Mouse (Mus musculus) layer of hippocampus, postnatal 10 days (tissue): Measurements from ENCODE around the gene Abca4. TPM values are rescaled to one million over a fixed set of nuclear protein-coding genes. Genes with fewer than 3 reads are reported as not detected.

Experiments
- DNase-seq, 2 experiments: peaks; one replicate each; pipeline ENCODE4 v3.0.0; 2021; ENCODE audit warnings: low spot score in 2 of 2
- total RNA-seq, 2 experiments: library from RNA; stranded (reverse); gene quantifications; 2 replicates each; pipeline ENCODE4 v1.2.3; 2021

The Abca4 gene
- total RNA-seq, 2 experiments from 2014 or later: 1.6 to 1.7 TPM

DNA sequence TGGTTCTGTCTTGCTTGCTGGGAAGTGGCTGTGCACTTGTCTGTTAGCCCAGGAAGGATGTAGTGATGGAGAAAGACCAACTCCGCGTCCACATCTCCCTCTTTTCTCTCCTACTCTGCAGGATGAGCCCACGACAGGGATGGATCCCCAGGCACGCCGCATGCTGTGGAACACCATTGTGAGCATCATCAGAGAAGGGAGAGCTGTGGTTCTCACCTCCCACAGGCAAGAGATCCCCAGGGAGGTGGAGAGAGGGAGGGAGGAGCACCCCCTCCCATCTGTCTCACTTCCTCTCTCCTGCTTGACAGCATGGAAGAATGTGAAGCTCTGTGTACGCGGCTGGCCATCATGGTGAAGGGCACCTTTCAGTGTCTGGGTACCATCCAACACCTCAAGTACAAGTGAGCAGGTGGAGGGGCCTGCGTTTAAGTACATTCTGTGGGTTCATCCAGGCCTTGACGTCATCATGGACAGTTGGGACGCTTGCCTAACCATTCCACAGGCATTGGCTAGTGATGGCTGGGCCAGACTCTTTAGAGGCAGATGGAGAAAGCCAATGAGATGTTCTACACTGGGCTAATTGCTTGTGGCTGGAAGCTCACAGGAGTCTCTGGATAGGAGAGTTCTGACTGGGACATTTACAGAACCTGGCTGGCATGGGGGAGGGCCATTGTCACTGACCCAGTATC is 126.5 kb downstream of the Abca4 start:
- no peak for DNase-seq

DNA sequence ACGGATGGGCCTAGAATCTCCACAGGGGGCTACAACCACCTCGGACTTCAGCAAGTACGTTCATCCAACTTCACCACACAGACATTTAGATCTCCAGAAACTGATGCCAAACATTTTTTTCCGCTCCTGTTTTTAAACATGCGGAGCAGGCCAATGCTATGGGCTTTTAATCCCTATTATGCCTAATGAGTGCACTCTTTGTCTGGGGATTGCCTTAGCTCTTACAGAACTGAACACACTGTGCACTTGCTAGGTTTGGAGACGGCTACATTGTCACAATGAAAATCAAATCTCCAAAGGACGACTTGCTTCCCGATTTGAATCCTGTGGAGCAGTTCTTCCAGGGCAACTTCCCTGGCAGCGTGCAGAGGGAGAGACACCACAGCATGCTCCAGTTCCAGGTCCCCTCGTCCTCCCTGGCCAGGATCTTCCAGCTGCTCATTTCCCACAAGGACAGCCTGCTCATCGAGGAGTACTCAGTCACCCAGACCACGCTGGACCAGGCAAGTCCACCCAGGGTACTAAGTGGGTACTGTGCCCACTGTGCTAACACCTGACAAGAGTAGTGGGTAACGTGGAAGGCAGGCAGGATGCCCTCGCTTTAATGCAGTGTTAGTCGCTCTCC is 129.4 kb downstream of the Abca4 start:
- no peak for DNase-seq

DNA sequence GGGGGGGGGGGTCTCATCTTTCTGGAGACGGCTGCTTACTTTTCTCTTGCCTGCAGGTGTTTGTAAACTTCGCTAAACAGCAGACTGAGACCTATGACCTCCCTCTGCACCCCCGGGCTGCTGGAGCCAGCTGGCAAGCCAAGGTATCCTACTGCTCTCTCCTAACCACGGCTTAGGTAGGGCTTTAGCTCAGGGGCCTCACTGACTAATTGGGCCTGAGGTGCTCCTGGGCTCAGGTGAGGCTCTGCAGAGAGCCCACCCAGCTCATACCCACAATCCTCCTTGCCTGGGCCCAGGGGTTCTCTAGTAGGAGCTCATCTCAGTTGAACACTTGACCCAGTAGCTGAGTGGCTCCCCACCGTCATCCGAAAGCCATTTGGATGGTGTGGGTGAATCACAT is 131.8 kb downstream of the Abca4 start:
- no peak for DNase-seq

DNA sequence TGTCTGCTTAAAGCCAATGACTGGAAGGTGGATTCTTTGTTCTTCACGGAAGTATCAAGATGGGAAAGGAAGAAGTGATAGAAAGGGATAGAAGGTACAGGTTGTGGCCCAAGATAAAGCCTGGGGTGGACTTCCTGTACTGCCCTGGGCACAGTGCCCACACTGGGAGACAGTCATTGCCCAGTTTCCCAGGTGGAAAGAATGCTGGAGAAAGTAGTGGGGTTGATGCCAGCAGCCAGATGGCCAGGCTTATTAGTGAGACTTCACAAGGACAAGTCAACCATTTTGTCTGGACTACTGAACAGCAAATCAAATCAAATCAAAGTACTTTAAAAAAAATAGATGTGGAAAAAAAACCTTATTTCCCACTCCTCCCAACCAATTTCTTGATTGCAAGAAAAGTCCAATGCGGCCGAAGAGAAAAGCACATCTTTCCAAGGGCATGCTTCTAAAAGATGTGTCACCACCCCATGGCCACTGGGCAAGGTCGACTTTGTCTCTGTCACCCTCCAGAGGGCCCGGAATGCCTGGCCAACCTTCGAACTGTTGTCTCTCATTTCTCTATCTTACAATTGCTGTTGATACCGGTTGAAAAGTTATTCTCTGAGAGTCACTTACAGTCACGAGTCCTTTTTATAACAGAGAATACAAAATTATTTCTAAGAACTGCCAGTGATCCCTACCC is 132.6 kb downstream of the Abca4 start:
- DNase-seq: no peak

DNA sequence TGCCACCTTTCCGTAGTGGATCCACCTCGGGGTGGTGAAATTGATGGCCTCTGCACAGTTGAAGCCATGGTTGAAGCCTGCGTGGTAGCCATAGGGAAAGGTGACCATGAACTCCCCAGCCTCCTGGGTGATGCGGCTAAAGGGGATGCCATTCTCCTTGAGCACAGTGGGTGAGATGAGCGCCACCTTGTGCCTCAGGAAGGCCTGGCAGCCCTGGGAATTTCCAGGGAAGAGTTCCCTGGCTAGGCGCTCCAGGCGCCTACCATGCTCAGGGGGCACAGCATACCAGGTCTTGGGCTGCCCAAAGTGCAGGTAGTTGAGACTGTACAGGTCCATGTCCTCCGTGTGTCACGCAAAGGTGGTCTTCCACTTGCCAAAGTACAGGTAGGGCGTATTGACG is 139.9 kb downstream of the Abca4 start:
- no peak for DNase-seq

DNA sequence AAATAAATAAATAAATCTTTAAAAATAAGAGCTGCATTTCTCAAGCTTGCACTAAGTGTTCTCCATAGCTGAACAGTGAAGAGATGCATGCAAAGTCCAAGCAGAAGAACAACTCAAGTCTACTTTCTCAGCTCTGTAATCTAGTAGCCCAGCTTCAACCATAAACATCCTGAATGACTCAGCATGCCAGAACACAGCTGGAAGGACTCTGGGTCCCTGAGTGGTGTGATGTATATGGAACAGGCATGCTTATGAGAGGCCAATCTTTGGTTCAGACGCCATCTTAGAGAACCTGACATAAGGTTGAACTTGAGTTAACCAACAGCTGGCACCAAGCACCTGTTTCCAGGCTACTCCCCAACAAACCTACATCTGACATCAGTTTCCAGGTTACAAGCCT is 142.7 kb downstream of the Abca4 start:
- no peak for DNase-seq

DNA sequence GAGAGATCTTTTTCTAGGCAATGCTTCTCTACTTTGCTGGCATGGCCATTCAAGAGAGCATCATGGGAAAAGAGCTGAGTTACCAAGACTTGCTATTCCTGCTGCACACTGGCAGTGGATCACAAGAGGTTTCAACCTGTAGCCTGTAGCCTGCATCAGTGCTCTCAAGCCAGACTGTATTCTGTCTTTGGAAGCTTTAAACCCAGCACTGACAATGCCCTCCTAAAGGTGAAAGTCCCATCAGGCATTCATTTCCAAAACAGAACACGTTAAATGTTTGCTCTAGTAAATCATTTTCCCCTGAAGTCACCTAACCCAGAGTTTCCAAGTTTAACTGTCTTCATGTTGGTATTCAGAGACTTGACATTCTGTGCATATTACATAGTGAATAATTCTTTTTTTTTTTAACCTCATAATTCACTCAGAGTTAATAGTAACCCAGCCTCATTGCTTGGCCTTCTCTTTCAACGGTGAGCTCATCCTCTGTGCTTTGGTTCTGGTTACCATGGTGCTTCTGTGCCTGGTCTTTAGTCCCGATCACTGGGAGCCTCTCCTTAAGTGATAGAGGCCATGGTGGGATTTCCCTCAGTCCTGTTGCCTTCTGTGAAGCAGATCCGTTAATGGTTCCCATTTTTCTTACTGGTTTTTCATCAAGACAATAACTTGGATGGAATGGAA is 152.5 kb downstream of the Abca4 start:
- DNase-seq: no peak

DNA sequence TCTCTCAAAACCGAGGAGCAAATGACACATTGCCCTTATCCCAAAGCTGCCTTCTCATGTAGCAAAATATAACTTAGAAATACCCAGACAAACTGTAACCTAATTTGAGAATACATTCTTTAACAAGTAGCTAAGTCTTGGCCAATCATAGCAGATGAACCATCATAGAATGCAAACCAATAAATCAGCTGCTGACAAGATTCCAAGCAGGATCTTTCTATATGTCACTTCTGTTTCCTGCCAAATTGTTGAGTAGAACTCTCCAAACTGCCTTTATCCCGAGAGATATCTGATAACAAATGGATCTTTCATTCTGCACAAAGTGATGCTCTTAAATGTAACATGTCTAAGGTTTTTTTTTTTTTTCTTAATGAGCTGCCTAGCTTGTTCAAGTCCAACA is 154.3 kb downstream of the Abca4 start:
- no peak for DNase-seq

DNA sequence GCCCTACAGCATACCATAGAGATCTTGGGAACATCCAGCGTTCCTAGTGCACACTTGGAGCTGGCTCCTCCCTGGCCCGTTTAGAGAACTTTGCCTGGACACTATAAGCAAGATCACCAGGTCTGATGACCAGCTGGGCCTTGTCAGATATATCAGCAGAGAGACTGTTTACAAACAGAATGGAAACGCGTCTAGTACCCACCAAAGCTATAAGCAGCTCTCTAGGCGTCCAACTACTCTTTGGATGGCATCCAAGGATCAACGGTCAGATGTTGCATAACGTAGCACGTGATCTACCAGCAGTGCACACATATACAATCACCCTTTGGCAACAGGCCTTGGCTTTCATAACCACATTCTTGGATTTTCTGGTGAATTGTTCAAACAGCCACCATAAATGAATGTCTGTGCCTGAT is 154.7 kb downstream of the Abca4 start:
- DNase-seq: no peak

DNA sequence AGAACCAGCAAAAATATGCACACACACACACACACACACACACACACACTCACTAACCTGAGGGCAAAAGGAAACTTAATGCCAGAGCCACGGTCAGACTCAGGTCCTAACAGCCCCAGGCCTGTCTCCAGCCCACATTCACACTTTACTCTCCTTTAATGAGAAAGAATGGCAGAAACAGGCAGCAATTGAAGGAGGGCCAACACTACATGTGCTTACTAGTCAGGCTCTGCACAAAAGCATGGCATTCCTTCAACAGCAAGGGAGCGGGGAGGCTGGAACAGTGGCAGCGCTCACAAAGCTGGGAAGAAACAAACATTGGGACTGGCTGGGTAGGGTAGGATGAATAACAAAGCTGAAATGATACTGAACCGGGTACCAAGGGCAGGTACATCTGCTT is 155.4 kb downstream of the Abca4 start:
- DNase-seq: peak in 1 of 2 experiments; percentile 28

DNA sequence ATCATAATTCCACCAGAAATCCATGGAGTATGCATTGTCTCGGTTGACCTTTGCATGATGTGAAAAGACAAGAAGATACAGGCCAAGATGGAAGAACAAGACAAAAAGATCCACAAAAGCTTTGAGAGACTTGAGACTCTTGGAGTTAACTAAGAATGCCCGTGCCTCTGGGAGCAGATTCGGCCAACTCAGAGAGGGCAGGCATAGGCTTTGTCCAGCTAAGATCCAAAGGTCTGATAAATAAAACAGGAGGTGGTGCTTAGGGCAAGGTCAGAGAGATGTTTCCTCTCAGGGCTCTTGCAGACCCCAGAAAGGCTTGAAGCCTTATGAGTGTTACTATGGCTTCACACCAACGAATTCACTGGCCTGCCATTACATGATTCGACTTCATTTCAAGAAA is 155.8 kb downstream of the Abca4 start:
- no peak for DNase-seq

DNA sequence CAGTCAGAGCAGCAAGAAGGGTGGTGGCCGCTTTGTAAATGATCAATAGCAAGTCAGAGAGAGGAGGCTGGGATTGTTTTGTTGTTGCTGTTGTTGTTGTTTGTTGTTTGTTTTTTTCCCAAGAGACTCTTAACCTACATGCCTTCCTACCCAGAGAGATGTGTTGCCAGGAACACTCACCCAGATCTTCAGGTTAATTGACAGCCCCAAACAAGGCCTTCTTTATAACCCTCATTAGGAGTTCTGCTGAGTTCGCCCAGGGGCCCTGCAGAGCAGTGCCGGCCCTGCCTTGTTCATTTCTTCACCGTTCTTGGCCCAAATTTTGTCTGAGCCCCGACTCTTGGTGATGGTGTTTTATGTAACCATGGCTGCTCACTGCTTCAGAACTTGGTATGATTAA is 156.2 kb downstream of the Abca4 start:
- DNase-seq: no peak

DNA sequence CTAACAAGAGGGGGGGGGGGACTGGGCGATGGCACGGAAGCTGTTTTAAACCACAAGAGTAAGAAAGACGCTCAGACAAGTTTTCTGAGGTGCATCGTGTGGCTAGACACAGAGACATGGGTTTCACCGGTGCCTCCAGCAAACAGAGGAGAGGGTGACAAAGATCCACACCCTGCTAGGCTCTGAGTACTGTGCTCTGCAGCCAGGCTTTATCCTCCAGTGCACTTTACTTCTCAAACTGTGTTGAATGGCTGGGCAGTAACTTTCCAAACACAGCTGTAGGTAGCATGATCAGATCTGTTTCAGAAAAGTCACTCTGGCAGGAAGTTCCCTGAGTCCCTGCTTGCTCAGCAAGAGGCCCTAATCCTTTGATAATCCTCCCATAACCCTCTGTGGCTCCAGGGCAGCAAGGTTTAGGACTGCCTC is 158.1 kb downstream of the Abca4 start:
- no peak for DNase-seq

DNA sequence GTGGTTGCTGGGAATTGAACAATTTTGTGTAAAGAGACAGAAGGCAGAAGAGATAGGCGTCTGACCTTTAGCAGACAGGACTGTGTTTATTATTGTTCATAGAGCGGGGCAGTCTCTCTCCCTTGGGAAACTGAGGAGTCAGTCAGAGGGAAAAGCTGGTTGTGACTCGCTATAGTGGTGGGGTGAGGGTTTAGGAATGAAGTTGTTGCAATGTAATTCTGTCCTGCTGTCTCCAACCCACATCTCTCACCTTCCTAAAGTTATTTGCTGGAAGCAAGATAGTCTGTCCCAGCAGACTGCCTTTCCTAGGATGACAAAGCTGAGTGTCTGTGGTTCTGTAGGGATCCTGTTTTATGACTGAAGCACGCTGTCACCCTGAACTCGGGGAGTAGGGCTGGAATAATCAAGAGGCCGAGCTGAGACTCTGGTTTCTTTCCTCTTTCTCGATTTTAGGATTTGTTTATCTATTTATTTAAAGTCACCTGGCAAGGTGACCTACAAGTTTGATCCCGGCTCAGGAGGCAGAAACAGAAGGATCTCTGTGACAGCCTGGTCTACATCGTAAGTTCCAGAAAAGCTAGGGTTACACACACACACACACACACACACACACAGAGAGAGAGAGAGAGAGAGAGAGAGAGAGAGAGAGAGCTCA is 159.6 kb downstream of the Abca4 start:
- no peak for DNase-seq

DNA sequence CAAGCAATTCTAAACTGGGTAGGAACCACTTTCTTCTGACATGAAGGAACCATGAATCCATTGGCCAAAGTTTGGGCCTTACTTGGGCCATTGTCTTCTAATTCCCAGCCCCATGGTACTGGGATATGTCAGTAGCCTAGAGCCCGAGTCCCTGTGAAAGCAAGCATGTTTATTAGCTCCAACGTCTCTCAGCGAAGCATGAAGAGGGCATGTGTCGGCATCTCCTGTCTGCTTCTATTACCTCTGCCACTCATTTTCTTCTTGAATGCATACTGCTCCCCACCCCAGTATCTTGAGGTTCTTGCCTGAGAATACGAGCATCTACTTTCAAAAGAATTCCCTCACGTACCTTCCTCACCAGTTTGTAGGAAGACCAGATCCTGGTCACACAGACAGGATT is 161.5 kb downstream of the Abca4 start:
- no peak for DNase-seq

DNA sequence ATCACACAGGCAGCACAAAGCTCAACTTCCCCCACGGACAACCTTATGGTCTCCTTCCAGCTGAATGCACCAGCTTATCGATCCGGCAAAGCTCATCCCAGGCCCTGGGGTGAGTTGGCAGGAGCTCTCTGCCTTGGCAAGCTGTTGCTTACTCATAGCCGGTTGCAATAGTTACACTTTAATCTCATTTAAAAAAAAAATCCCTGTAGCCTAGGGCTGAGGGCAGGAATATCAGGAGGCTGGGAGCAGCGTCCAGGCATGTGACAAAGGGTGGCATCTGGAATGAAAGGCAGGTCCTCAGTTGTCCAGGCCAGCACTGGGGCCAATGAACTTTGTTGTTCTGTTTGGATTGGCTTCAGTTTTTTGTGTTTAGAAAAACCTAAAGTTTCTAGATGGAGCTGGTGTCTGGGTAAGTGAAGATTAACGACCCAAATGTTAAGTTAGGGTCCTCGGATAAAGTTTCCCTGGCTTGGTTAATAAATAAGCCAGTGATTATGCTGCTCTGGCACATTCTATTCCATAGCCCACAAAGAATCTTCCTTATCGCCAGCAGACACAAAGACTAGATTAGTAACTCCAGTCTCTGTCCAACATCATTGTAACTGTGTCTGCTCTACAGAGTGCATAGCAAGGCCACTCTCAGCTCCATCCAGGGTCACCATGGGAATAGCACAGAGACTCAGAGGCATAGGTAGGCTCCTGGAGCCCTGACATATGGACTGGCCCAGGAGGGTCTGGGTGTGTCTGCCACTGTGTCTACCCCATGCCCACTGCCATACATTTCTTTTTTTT is 162.2 kb downstream of the Abca4 start:
- DNase-seq: no peak

DNA sequence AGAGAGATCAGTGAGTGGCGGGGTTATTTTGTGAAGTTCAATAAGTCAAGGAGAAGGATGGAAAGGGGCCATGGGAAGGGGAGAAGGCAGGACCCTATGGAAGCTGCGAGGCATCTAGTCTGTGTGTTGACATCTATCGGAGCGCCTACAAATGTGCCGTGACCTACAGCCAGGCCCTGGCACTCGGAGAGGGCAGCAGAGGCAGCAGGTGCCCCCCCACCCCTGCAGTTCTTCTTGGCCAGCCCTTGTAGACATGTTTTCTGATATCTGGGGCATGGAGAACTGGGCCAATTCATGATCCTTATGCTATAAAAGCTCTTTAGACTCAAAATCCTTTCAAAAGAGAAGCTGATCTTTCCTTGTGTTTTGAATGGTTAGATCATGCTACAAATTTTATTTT is 163.5 kb downstream of the Abca4 start:
- DNase-seq: no peak

DNA sequence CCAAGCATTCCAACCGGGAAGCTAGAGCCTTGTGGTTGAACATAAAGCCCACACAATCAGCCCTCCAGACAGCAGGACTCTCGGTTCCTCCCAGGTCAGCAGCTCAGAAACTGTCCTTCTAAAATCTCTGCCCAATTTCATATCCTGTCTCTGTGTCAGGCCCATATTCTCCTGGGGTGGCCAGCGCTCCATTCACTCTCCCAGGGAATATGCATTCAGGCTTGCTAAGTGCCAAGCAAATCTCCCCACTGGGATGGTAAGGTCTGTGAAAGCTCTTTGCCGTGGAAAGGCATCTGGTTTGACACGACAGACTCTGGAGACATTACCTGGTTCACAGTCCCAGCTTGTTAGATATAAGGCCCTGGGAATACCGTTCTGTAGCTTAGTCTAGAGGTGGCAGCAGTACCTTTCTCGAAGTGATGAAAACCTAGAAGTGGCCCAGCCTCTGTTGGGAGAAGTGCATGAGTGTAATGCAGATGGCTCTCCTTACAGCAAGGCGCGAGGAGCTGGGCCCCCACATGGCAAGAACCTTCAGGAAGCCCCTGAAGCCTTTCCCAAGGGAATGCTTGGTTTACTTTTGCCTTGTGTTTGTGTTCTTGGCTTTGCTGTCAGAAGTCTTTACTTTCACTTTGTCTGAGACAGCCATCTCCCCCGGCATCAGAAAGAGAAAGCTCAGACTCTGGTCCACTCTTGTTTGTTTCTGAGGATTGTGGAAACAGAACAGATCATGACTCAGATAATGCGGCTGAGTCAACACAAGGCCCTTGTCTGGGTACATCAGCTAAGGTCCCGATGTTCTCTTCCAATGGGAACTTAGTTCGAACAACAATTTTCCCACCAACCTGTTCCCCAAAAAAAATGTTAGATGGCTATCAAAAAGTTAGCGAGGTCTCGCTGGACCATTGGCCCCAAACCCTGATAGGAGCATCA is 164.3 kb downstream of the Abca4 start:
- DNase-seq: no peak

DNA sequence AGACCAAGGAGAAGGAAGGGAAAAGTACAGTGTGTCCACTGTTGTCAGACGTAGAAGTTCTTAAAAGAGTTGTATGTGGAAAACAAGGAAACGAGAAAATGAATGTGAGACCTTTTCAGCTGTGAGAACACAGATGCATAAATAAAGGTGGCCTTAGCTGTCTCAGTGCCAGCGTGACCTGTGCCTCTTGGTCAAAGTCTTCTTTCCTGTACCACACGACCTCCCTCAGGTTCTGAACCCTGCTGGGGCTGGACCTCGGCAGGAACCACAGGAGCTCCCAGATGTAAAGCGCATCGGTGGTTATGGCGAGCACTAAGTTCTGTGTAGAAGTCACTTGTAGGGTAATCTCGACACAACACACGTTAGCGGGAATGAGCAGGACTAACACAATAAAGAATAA is 165.3 kb downstream of the Abca4 start:
- no peak for DNase-seq

DNA sequence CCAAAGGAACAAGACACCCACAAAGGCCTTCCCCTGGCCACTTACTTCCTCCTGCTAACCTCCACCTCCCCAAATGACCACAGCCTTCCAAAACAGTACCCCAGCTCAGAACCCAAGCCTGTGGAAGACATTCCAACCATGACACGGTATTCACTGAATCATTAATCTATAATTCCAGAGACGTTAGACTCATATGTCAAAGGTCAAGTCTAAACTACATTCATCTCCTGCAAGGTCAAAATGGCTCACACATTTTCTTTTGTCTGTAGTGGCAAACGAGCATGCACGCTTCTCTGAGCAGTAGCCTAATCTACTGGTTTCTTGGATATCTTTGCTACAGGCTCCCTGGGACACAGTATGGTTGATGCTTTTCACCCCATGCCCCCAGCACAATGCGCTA is 166.2 kb downstream of the Abca4 start:
- no peak for DNase-seq
